Mouse (Mus musculus) liver, embryonic 11.5 days (tissue): ENCODE data around the gene Junb. TPM values are rescaled to one million over a fixed set of nuclear protein-coding genes. Genes with fewer than 3 reads are reported as not detected.

Experiments used
- ATAC-seq: fragments of 200-750 bp; cut with Nextera tagmentation; replicated peaks from 2 replicates; pipeline ENCODE4 v1.8.0; 2017; ENCODE audit warnings: moderate number of reproducible peaks, mild to moderate bottlenecking, moderate TSS enrichment, moderate library complexity; ENCODE audit not compliant: low FRiP score
- DNase-seq: peaks from one replicate; pipeline ENCODE4 v3.0.0-alpha.2; 2017; ENCODE audit warnings: low spot score
- H3K27ac ChIP-seq: fragments of 300-500 bp; sonication (generic); 2 replicates; pipeline ENCODE4 v1.5.1; 2014; ENCODE audit warnings: mild to moderate bottlenecking, low read depth, low read length, control low read depth
- H3K27me3 ChIP-seq: fragments of 300-500 bp; sonication (generic); replicated peaks from 2 replicates; pipeline ENCODE4 v1.6.1; 2014; ENCODE audit warnings: low read length, mixed read lengths; ENCODE audit not compliant: control insufficient read depth, insufficient read depth
- H3K36me3 ChIP-seq: fragments of 300-500 bp; sonication (generic); 2 replicates; pipeline ENCODE4 v1.6.1; 2014; ENCODE audit warnings: mild to moderate bottlenecking, low read length, moderate library complexity, mixed read lengths; ENCODE audit not compliant: control insufficient read depth, insufficient read depth
- H3K4me1 ChIP-seq: fragments of 300-500 bp; sonication (generic); replicated peaks from 2 replicates; pipeline ENCODE4 v1.6.1; 2014; ENCODE audit warnings: low read length, mixed read lengths; ENCODE audit not compliant: control insufficient read depth, insufficient read depth
- H3K4me2 ChIP-seq: fragments of 300-500 bp; sonication (generic); 2 replicates; pipeline ENCODE4 v1.6.1; 2014; ENCODE audit warnings: mild to moderate bottlenecking, control low read depth, moderate library complexity
- H3K4me3 ChIP-seq: fragments of 300-500 bp; sonication (generic); 2 replicates; pipeline ENCODE4 v1.5.1; 2014; ENCODE audit warnings: low read depth, low read length, control low read depth
- H3K9ac ChIP-seq: fragments of 300-500 bp; sonication (generic); 2 replicates; pipeline ENCODE4 v1.6.1; 2014; ENCODE audit warnings: low read depth, low read length, control low read depth
- H3K9me3 ChIP-seq: fragments of 300-500 bp; sonication (generic); 2 replicates; pipeline ENCODE4 v1.6.1; 2016; ENCODE audit warnings: low read length, inconsistent platforms, mixed read lengths; ENCODE audit not compliant: control insufficient read depth
- WGBS: fragments of 180-500 bp; shearing (Covaris S2); extraction: QIAGEN DNeasy Blood & Tissue Kit; methylation state at CpG from one replicate; pipeline ENCODE4 v1.1.7; 2014; 5-methylcytosine and 5-hydroxymethylcytosine counted together
- polyA plus RNA-seq: library from polyadenylated mRNA; unstranded; fragments of >200 nt; fragmentation: Nextera tagmentation; extraction: Ambion mirVana; gene quantifications from 2 replicates; pipeline ENCODE4 v1.2.1, GENCODE M21; 2014

The Junb gene
- polyA plus RNA-seq, 1 experiment from 2014 or later: 21.1 TPM

DNA sequence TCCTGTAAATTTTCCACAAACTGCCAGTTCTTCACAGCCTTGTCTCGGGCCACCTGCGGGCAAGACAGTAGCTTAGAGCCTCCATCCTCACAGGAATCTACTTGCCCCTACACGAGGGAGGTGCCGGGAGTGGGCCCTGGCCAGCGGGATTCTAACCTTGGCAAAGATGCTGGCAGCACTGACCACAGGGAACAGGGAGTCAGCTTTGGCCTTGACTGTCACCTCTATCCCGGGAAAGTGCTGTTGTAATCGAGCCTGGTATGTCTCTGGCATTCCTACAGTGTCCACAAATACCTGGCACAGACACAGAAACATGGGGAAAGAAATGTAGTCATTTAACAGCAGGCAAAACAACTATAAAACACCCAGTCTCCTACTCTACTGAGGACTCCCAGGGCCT, 18.7 kb downstream of the Junb start:
- peaks cover 5% of the 10 kb centered on the region for H3K4me1 ChIP-seq
- H3K36me3 ChIP-seq: peaks cover 18% of the 10 kb centered on the region
- no peak overlapping the region for H3K4me2 ChIP-seq
- no peaks in the 10 kb centered on the region for H3K27me3 ChIP-seq
- no peaks in the 10 kb centered on the region for H3K9me3 ChIP-seq
- WGBS: 86% methylated on average over 7 of the region's 7 CpGs
- no peak for DNase-seq
- H3K27ac ChIP-seq: no peak overlapping the region
- H3K9ac ChIP-seq: no peak overlapping the region
- no peak overlapping the region for H3K4me3 ChIP-seq
- ATAC-seq: no peak

DNA sequence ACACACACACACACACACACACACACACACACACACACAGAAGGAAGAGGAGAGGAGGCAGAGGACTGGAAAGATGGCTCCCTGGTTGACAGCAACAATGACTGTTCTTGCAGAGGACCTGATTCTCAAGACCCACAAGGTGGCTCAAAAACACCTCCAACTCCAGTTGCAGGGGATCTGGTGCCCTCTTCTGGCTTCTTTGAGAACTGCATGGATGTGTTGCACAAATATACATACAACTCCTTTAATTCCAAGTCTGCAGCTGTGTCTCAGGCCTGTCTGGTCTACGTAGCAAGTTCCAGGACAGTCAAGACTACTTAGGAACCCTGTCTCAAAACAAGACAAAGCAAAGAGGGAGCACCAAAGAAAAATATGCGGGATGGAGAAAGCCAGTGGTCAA, 21.8 kb downstream of the Junb start:
- Histone ChIP-seq H3K9ac (no peak overlapping the region), H3K36me3 (peaks cover 11% of the 10 kb centered on the region), H3K4me2 (no peak overlapping the region), H3K27ac (no peak overlapping the region), H3K27me3 (peaks cover 15% of the 10 kb centered on the region), H3K4me3 (no peak overlapping the region), H3K9me3 (no peaks in the 10 kb centered on the region), H3K4me1 (peaks cover 3% of the 10 kb centered on the region; the same call in 1 of the 2 replicates)
- DNase-seq: no peak
- no peak for ATAC-seq
- WGBS: 49% methylated on average over 2 of the region's 2 CpGs

DNA sequence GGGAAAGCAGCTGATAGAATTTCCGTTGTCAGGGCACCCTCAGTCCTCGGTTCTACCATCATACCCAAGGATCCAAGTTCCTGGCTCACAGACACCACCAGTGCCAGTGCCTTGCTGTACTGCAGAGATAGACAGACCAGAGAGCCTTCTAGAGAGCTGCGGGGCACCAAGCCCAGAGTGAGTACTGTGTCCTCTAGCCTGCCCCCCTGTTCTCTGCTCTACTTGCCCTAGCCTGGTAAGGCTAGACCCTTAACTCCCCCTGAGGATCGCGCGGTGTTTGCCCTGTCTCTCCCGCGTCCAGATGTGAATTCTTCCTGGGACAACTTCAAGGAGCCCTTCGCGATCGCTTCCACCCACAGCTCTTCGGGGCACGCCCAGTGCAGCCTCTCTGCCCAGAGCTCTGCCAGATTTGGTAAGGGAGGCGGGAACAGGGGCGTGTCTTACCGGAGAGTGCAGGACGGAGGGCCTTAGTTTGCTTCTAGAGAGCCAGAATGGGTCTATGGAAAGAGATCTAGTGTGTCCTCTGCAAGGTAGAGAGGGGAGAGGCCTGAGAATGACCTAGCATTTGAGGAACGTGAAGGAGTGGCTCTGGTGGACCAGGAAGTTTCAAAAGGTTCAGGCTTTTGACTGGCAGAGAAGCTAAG, 25.8 kb downstream of the Junb start:
- Histone ChIP-seq H3K4me1 (peaks cover 3% of the 10 kb centered on the region; the same call in 1 of the 2 replicates), H3K9ac (no peak overlapping the region), H3K4me2 (peak overlapping the region; percentile 42), H3K4me3 (no peak overlapping the region), H3K36me3 (no peaks in the 10 kb centered on the region; the same call in 1 of the 2 replicates), H3K27ac (no peak overlapping the region), H3K27me3 (peaks cover 44% of the 10 kb centered on the region), H3K9me3 (no peaks in the 10 kb centered on the region)
- DNase-seq (no peak), ATAC-seq (no peak; the same call in 1 of the 2 replicates)
- 7% methylated on average over 18 of the region's 18 CpGs for WGBS

DNA sequence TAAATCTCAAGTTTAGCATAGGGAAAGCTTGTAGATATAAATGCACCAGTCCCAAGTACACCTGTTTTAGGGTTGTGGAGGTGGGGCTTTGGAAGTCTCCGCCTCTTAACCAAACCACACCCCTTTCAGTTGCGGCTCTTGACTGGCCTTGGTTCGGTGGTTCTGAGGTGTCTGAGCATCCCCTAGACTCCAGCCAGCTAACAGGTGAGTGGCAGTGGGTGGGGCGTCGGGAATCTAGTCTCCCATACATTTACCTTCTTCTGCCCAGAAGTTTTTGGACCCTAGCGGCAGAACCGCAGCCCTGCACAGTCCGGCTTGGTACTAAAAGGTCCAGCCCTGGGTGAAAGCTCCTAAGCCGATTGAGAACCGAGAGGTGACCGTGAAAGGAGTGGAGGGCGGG, 28.8 kb downstream of the Junb start:
- peaks cover 71% of the 10 kb centered on the region for H3K27me3 ChIP-seq
- H3K4me1 ChIP-seq: peaks cover 9% of the 10 kb centered on the region
- H3K27ac ChIP-seq: no peak overlapping the region
- ATAC-seq (no peak), DNase-seq (no peak)
- H3K36me3 ChIP-seq: no peaks in the 10 kb centered on the region
- H3K9me3 ChIP-seq: no peaks in the 10 kb centered on the region
- no peak overlapping the region for H3K4me2 ChIP-seq
- H3K9ac ChIP-seq: no peak overlapping the region
- 16% methylated on average over 12 of the region's 12 CpGs for WGBS
- H3K4me3 ChIP-seq: no peak overlapping the region

DNA sequence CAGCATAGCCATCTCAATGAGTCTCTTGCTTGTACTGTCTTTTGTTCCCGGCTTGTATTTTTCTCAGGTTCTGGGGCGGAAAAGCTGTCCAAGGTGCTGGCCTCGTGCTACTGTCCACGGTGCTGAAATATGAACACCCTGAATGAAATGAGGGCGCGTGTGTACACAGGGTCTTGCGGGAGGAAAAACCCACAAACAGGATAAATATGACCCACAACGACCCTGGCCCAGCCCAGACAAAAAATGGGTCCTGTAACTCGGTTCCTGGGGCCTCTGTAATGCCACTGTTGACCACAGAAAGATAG, 31.3 kb downstream of the Junb start:
- Histone ChIP-seq H3K27me3 (peaks cover 78% of the 10 kb centered on the region), H3K4me1 (peaks cover 13% of the 10 kb centered on the region), H3K9me3 (no peaks in the 10 kb centered on the region), H3K4me3 (no peak overlapping the region), H3K27ac (no peak overlapping the region), H3K4me2 (no peak overlapping the region), H3K36me3 (no peaks in the 10 kb centered on the region), H3K9ac (no peak overlapping the region)
- no peak for ATAC-seq
- DNase-seq: peak; percentile 74
- WGBS: 12% methylated on average over 9 of the region's 9 CpGs

DNA sequence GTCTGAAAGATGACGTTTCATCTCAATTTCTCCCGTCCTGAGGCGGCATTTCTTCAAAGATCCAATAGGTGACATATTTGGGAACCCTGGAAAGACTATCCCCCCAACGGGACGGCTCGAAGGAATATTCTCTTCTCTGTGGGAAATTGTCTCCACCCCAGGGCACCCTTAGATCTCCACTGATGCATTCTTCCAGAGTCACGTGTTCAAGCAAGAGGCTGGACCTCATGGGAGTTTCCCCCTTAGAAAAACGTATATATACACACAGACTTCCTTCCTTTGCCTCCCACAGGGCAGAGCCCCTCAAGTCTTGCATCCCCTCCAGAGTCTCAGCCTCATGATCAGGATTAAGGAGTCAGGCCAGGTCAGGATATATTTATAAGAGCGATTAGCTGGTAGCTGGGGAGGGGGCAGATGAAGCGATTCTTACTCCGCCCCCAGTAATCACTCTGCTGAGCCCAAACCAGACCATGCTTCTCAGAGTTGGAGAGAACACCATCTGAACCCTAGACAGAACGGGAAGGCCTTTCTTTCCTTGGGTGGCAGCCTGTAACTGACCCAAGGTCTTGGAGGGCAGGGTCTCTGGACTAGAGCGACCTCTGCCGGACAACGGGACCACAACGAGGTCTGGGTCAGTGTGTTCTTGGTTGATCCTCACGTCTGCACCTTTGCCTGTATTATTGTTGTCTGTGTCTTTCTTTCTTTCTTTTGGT, 31.8 kb downstream of the Junb start, which contains the start of gene Rtbdn:
Gene Rtbdn (plus strand): TSS at position 464 of the 713 bp plus-strand sequence.
- no peak for DNase-seq
- peak within 1 kb of the TSS; percentile 70 for H3K4me2 ChIP-seq
- WGBS: 11% methylated on average over 17 of the region's 17 CpGs
- H3K36me3 ChIP-seq: no peaks in the 10 kb centered on the region
- H3K27me3 ChIP-seq: peaks cover 74% of the 10 kb centered on the region
- peaks cover 13% of the 10 kb centered on the region for H3K4me1 ChIP-seq
- peak within 1 kb of the TSS; percentile 47 for H3K4me3 ChIP-seq
- no peak for ATAC-seq
- H3K9ac ChIP-seq: no peak within 1 kb of the TSS
- no peaks in the 10 kb centered on the region for H3K9me3 ChIP-seq
- H3K27ac ChIP-seq: no peak within 1 kb of the TSS

DNA sequence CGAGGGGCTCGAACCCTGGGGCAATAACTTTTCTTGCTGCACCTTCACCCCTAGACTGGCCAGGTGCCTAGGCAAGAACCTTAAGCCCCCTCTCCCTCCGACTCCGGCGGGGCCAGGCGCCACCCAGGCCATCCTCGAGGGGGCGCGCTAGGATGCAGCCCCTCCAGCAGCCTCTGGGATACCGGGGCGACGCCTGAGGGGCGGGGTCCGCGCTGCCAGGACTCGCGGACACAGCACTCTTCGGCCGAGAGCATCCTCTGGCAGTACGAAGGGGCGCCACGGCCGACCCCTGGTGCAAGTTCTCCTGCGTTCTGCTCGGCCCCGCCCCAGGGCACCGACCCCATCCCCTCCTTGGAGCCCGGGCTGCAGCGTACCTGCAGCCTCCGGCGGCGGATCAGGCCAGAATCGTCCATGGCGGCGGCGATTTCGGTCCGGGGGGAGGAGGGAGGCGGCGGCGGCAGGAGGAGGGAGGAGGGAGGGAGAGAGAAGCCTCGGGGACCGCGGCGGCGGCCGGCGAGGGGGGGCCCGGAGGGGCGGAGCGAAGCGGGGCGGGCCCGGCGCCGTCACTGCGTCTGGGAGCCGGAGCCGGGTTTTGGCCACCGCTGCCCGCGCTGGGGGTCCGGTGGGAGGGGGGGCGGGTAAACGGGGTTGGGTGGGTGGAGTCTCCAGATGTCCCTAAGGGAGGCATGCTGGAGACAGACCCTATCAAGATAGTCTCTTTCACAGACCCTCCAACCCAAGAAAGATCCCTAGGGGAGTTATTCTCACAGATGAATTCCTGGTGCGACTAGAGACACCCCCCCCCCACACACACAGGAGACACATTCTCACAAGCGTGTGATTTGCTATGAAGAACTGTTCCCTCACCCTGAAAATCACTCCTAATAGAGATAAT, 32.6 kb downstream of the Junb start:
- Histone ChIP-seq H3K4me2 (peak overlapping the region; percentile 70), H3K27ac (no peak overlapping the region), H3K4me1 (peaks cover 13% of the 10 kb centered on the region), H3K9ac (no peak overlapping the region), H3K36me3 (no peaks in the 10 kb centered on the region), H3K4me3 (peak overlapping the region; percentile 47), H3K9me3 (no peaks in the 10 kb centered on the region), H3K27me3 (peaks cover 70% of the 10 kb centered on the region)
- WGBS: 2% methylated on average over 62 of the region's 67 CpGs
- 0 out of 2 replicates have a peak, but pooled peaks have one; percentile 5 for ATAC-seq
- no peak for DNase-seq

DNA sequence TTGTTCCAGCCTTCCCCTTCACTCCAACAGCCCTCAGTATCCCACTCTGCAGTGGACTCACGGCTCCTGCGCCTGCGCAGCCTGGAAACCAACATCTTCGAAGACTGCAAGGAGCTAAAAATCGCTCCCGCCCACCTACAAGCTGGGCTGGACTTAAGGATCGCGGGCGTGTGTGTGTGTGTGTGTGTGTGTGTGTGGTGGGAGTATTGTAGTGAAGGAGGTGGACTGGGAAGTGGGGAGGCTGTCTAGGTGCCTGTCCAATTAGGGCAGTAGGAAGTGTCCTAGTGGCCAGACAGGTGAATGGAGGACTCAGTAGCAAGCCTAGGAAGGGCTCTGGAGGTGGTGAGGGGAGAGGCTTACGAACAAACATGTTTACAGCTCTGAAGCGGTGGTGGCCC, 33.3 kb downstream of the Junb start:
- Histone ChIP-seq H3K9ac (no peak overlapping the region), H3K4me3 (peak overlapping the region; percentile 47; the same call in 1 of the 2 replicates), H3K27ac (no peak overlapping the region), H3K4me1 (peaks cover 13% of the 10 kb centered on the region), H3K9me3 (no peaks in the 10 kb centered on the region), H3K4me2 (peak overlapping the region; percentile 30; the same call in 1 of the 2 replicates), H3K27me3 (peaks cover 64% of the 10 kb centered on the region), H3K36me3 (no peaks in the 10 kb centered on the region)
- peak; percentile 17; the same call in 1 of the 2 replicates for ATAC-seq
- no peak for DNase-seq
- 11% methylated on average over 11 of the region's 11 CpGs for WGBS
